Mouse (Mus musculus) G1E (cell line): ENCODE data around the gene Serinc2.

Source experiments
- CTCF ChIP-seq: IDR thresholded peaks from 2 replicates; pipeline ENCODE4 v1.5.1; 2012; ENCODE audit warnings: low read depth, low read length, inconsistent platforms, mixed read lengths
- GATA1 ChIP-seq: IDR thresholded peaks from 2 replicates; pipeline ENCODE4 v1.6.1; 2012; ENCODE audit warnings: borderline replicate concordance, low read length, inconsistent platforms, mixed read lengths

GRCm38 (mm10) chr4:130325446-130325845 lies 46.4 kb upstream of the Serinc2 start:
- TF ChIP-seq GATA1 (no peak), CTCF (no peak)
